Mouse (Mus musculus) yolk sac, embryonic 10.5 days (tissue): ENCODE measurements around the gene Gm10715.
"Not testable (repeated sequence)": the region's sequence is repeated elsewhere in the genome, so short reads cannot be mapped to it uniquely, and the experiment has no call there.

ENCODE experiments used
- DNase-seq: peaks from one replicate; pipeline ENCODE4 v3.0.0-alpha.2; 2017; ENCODE audit warnings: low spot score

The Gm10715 gene

GRCm38 (mm10) chr9:3024912-3025467 lies 11.7 kb upstream of the Gm10715 start, which contains the start of gene Gm10717:
Gene Gm10717 (plus strand): TSS chr9:3025417.
- DNase-seq, result not testable (repeated sequence)

DNA sequence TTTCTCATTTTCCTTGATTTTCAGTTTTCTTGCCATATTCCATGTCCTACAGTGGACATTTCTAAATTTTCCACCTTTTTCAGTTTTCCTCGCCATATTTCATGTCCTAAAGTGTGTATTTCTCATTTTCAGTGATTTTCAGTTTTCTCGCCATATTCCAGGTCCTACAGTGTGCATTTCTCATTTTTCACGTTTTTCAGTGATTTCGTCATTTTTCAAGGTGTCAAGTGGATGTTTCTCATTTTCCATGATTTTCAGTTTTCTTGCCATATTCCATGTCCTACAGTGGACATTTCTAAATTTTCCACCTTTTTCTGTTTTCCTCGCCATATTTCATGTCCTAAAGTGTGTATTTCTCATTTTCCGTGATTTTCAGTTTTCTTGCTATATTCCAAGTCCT lies 11.0 kb upstream of the Gm10715 start:
- DNase-seq, result not testable (repeated sequence)

GRCm38 (mm10) chr9:3026136-3026535 lies 10.5 kb upstream of the Gm10715 start:
- not testable (repeated sequence) for DNase-seq

- DNase-seq, result not testable (repeated sequence)
Observed at GRCm38 (mm10) chr9:3026741-3027140, 9.9 kb upstream of the Gm10715 start.

DNA sequence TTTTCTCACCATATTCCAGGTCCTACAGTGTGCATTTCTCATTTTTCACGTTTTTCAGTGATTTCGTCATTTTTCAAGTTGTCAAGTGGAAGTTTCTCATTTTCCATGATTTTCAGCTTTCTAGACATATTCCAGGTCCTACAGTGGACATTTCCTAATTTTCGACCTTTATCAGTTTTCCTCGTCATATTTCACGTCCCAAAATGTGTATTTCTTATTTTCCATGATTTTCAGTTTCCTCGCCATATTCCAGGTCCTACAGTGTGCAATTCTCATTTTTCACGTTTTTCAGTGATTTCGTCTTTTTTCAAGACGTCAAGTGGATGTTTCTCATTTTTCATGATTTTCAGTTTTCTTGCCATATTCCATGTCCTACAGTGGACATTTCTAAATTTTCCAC lies 9.5 kb upstream of the Gm10715 start:
- DNase-seq, result peak; percentile 74

DNA sequence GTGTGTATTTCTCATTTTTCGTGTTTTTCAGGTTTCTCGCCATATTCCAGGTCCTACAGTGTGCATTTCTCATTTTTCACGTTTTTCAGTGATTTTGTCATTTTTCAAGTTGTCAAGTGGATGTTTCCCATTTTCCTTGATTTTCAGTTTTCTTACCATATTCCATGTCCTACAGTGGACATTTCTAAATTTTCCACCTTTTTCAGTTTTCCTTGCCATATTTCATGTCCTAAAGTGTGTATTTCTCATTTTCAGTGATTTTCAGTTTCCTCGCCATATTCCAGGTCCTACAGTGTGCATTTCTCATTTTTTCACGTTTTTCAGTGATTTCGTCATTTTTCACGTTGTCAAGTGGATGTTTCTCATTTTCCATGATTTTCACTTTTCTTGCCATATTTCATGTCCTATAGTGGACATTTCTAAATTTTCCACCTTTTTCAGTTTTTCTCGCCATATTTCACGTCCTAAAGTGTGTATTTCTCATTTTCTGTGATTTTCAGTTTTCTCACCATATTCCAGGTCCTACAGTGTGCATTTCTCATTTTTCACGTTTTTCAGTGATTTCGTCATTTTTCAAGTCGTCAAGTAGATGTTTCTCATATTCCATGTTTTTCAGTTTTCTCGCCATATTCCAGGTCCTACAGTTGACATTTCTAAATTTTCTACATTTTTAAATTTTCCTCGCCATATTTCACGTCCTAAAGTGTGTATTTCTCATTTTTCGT lies 7.2 kb upstream of the Gm10715 start:
- DNase-seq, result not testable (repeated sequence)

DNA sequence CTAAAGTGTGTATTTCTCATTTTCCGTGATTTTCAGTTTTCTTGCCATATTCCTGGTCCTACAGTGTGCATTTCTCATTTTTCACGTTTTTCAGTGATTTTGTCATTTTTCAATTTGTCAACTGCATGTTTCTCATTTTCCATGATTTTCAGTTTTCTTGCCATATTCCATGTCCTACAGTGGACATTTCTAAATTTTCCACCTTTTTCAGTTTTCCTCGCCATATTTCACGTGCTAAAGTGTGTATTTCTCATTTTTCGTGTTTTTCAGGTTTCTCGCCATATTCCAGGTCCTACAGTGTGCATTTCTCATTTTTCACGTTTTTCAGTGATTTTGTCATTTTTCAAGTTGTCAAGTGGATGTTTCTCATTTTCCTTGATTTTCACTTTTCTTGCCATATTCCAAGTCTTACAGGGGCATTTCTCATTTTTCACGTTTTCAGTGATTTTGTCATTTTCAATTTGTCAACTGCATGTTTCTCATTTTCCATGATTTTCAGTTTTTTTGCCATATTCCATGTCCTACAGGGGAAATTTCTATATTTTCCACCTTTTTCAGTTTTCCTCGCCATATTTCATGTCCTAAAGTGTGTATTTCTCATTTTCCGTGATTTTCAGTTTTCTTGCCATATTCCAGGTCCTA lies 5.9 kb upstream of the Gm10715 start:
- DNase-seq, result peak; percentile 97

- DNase-seq, result not testable (repeated sequence)
Observed at GRCm38 (mm10) chr9:3034299-3034698, 2.4 kb upstream of the Gm10715 start, which contains the start of gene Gm17535. Gene Gm17535 (plus strand): TSS chr9:3034599.

DNA sequence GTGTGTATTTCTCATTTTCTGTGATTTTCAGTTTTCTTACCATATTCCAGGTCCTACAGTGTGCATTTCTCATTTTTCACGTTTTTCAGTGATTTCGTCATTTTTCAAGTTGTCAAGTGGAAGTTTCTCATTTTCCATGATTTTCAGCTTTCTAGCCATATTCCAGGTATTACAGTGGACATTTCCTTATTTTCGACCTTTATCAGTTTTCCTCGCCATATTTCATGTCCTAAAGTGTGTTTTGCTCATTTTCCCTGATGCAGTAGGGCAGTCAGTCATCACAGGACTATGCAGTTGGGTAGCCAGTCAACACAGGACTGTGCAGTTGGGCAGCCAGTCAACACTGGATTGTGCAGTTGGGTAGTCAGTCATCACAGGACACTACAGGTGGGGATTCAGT lies 1.5 kb downstream of the Gm10715 start:
- DNase-seq, result not testable (repeated sequence)
